Mouse (Mus musculus): Measurements from ENCODE around the gene Rdx. TPM values are rescaled to one million over a fixed set of nuclear protein-coding genes. Genes with fewer than 3 reads are reported as not detected.

Gene Rdx
- polyA plus RNA-seq, 1 experiment from 2014 or later: 62.6 TPM

GRCm38 (mm10) chr9:52097386-52097785 lies 50.4 kb downstream of the Rdx start:
- no peak overlapping the region for H3K9ac ChIP-seq (ENCODE audit: low read depth, low read length)
- H3K4me2 ChIP-seq (ENCODE audit: low read length): no peak overlapping the region
- no peaks in the 10 kb centered on the region for H3K27me3 ChIP-seq (ENCODE audit: control insufficient read depth, insufficient read depth, low read depth, low read length)
- 0 out of 2 replicates have a peak, but pooled peaks cover 4% of the 10 kb centered on the region for H3K36me3 ChIP-seq (ENCODE audit: control insufficient read depth, insufficient read depth, low read length)
- no peak overlapping the region for H3K27ac ChIP-seq (ENCODE audit: low read length)
- peaks cover 3% of the 10 kb centered on the region; the same call in 1 of the 2 replicates for H3K4me1 ChIP-seq (ENCODE audit: control insufficient read depth, insufficient read depth, low read length)
- no peak overlapping the region for H3K4me3 ChIP-seq (ENCODE audit: low read depth, low read length)
- no peaks in the 10 kb centered on the region for H3K9me3 ChIP-seq (replicated peaks; ENCODE audit: control insufficient read depth, low read length, poor library complexity, severe bottlenecking)
- no peak for ATAC-seq
- WGBS: 50% methylated on average over 1 of the region's 1 CpGs

DNA sequence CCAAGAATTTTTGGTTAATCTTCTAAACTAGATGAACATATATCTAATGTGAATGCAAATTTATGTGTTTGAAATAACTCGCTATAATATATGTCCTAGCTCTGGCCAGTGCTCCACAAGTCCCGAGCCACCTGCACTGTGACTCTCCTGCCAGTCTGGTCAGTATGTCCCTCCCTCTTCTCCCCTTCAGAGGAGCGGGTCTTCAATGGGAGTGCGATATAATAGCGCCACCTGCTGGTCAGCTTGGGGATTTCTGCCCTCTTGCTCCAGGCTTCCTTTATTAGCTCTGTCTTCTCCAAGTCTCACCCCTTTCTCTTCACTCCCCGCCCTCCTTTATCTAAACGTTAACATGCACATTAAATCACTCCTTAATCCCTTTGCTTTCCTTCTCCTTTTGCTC lies 51.6 kb downstream of the Rdx start:
- WGBS: 1% methylated on average over 7 of the region's 7 CpGs
- peaks cover 8% of the 10 kb centered on the region; the same call in 1 of the 2 replicates for H3K36me3 ChIP-seq (ENCODE audit: control insufficient read depth, insufficient read depth, low read length)

DNA sequence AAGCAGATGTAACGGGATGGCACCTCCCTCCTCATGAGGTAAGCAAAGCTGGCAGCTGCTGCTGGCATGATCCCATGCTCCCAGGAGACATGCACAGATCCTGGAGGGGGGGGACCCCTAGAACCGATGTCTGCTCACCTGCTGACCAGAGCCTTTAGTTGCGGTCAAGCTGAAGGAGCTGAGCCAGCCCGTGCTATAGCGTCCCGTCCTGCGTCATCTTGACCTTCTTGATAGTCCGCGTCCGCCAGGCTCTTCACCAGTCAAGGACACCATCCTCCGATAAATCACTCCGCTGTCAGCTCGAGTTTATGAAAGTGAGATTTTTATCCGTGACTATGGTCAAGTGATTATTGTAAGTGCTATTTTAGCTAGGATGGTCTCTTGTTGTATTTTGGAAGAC lies 53.5 kb downstream of the Rdx start:
- Histone ChIP-seq H3K4me2 (ENCODE audit: low read length) (no peak overlapping the region), H3K27me3 (ENCODE audit: control insufficient read depth, insufficient read depth, low read depth, low read length) (no peaks in the 10 kb centered on the region), H3K4me1 (ENCODE audit: control insufficient read depth, insufficient read depth, low read length) (peaks cover 3% of the 10 kb centered on the region; the same call in 1 of the 2 replicates), H3K4me3 (ENCODE audit: low read depth, low read length) (no peak overlapping the region), H3K9me3 (replicated peaks; ENCODE audit: control insufficient read depth, low read length, poor library complexity, severe bottlenecking) (no peaks in the 10 kb centered on the region), H3K9ac (ENCODE audit: low read depth, low read length) (no peak overlapping the region), H3K36me3 (ENCODE audit: control insufficient read depth, insufficient read depth, low read length) (peaks cover 8% of the 10 kb centered on the region; the same call in 1 of the 2 replicates), H3K27ac (ENCODE audit: low read length) (no peak overlapping the region)
- no peak for ATAC-seq
- WGBS: 92% methylated on average over 14 of the region's 14 CpGs

More for the DNA sequence above, 51.6 kb downstream of the Rdx start:
- no peaks in the 10 kb centered on the region for H3K9me3 ChIP-seq (replicated peaks; ENCODE audit: control insufficient read depth, low read length, poor library complexity, severe bottlenecking)
- no peak overlapping the region for H3K4me3 ChIP-seq (ENCODE audit: low read depth, low read length)
- H3K9ac ChIP-seq (ENCODE audit: low read depth, low read length): no peak overlapping the region
- peaks cover 3% of the 10 kb centered on the region; the same call in 1 of the 2 replicates for H3K4me1 ChIP-seq (ENCODE audit: control insufficient read depth, insufficient read depth, low read length)
- ATAC-seq: peak; percentile 66
- no peaks in the 10 kb centered on the region for H3K27me3 ChIP-seq (ENCODE audit: control insufficient read depth, insufficient read depth, low read depth, low read length)
- no peak overlapping the region for H3K27ac ChIP-seq (ENCODE audit: low read length)
- no peak overlapping the region for H3K4me2 ChIP-seq (ENCODE audit: low read length)

DNA sequence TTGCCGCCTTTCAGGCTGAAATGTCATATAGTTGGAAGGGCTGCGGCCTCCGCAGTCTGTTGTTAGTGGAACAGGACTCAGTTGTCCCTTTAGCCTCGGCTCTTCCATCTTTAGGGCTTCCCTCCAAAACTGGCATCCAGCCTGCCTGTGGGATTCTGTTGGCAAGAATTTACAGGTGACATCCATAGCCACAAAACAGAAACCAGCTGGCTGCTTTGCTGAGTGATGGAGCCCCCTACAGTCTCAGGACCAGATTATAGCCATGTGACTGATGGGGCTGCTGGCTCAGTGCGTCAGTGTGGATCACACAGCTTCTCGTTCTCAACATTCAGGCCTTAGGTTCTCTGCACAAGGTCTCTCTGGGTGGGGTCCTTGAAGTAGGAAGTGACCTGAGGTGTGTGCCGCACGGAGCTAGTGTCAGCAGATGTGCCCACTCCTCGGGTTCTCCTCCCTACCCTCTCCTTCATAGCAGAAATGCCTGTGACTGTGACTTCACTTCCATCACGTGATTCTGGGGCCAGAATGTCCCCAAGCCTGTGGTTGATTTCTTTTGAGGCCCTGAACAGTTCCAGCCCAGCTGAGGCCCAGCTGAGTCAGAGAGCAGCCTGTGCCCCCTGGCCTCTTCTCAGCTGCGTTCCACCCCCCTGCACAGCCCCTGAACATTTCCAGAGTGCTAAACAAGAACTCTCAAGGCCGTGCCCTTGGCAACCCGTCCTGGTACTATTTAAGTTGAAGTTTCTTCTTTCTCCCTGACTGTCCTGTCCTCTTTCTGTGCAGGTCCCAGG lies 55.3 kb downstream of the Rdx start:
- Histone ChIP-seq H3K4me2 (ENCODE audit: low read length) (no peak overlapping the region), H3K4me3 (ENCODE audit: low read depth, low read length) (no peak overlapping the region), H3K27me3 (ENCODE audit: control insufficient read depth, insufficient read depth, low read depth, low read length) (no peaks in the 10 kb centered on the region), H3K4me1 (ENCODE audit: control insufficient read depth, insufficient read depth, low read length) (peaks cover 3% of the 10 kb centered on the region; the same call in 1 of the 2 replicates), H3K27ac (ENCODE audit: low read length) (no peak overlapping the region), H3K9ac (ENCODE audit: low read depth, low read length) (no peak overlapping the region), H3K36me3 (ENCODE audit: control insufficient read depth, insufficient read depth, low read length) (peaks cover 8% of the 10 kb centered on the region; the same call in 1 of the 2 replicates), H3K9me3 (replicated peaks; ENCODE audit: control insufficient read depth, low read length, poor library complexity, severe bottlenecking) (no peaks in the 10 kb centered on the region)
- no peak for ATAC-seq
- 70% methylated on average over 13 of the region's 13 CpGs for WGBS

DNA sequence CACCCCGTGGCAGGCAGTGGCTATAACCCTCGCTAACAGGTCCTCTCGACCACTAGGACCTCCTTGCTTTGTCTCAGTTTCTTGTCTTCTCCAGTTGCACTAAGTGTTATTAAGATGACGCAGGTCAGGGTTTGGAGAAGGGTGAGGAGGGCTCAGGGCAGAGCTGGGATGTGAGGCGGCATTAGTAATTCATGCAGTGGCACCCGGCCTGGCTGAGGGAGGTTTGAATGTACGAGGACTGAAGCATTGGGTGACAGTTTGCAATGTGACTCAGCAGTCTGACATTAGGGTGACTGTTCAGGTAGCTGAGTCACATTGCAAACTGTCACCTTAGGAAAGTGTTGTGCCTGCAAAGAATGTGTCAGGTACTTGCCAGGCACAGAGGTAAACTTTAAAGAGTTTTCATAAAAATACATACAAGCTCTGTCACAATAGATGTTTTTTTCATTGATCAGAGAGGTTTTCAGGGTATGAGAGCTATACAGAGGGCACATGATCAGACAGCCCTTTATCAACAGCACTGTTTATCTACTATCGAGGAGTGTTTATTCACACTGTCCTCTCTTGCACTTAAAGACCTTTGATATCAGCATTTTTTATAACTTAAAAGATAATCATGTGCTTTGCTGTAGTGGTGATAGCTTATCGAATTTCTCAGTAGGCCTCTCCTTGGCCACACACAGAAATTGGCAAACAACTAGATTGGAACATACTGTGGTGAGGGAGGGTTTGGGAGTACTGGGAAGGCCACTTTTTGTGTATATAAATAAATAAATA lies 56.7 kb downstream of the Rdx start:
- Histone ChIP-seq H3K9ac (ENCODE audit: low read depth, low read length) (no peak overlapping the region), H3K4me2 (ENCODE audit: low read length) (no peak overlapping the region), H3K4me1 (ENCODE audit: control insufficient read depth, insufficient read depth, low read length) (peaks cover 3% of the 10 kb centered on the region; the same call in 1 of the 2 replicates), H3K27me3 (ENCODE audit: control insufficient read depth, insufficient read depth, low read depth, low read length) (no peaks in the 10 kb centered on the region), H3K4me3 (ENCODE audit: low read depth, low read length) (no peak overlapping the region), H3K9me3 (replicated peaks; ENCODE audit: control insufficient read depth, low read length, poor library complexity, severe bottlenecking) (no peaks in the 10 kb centered on the region), H3K36me3 (ENCODE audit: control insufficient read depth, insufficient read depth, low read length) (peaks cover 8% of the 10 kb centered on the region; the same call in 1 of the 2 replicates), H3K27ac (ENCODE audit: low read length) (no peak overlapping the region)
- 83% methylated on average over 9 of the region's 9 CpGs for WGBS
- ATAC-seq: no peak

DNA sequence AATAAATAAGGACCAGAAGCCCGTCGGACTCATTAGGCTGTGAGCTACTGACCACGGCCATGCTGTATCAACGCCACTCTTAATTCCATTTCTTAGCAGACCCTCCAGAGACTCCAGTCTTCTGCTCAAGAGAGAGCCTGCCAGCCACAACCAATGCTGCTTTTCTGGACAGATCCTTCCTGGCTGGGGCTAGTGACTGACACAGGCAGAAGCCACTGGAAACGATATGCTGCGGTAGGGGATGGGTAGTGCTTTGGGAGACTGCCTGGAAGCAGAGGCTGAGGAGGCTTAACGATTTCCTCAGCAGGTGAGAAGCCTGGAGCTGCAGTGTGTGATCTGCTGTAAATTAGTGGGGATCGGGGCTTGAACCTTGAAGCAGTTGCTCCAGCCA lies 57.2 kb downstream of the Rdx start:
- ATAC-seq: no peak
- Histone ChIP-seq H3K4me2 (ENCODE audit: low read length) (no peak overlapping the region), H3K27ac (ENCODE audit: low read length) (no peak overlapping the region), H3K4me1 (ENCODE audit: control insufficient read depth, insufficient read depth, low read length) (peaks cover 3% of the 10 kb centered on the region; the same call in 1 of the 2 replicates), H3K9ac (ENCODE audit: low read depth, low read length) (no peak overlapping the region), H3K4me3 (ENCODE audit: low read depth, low read length) (no peak overlapping the region), H3K9me3 (replicated peaks; ENCODE audit: control insufficient read depth, low read length, poor library complexity, severe bottlenecking) (no peaks in the 10 kb centered on the region), H3K36me3 (ENCODE audit: control insufficient read depth, insufficient read depth, low read length) (peaks cover 8% of the 10 kb centered on the region; the same call in 1 of the 2 replicates), H3K27me3 (ENCODE audit: control insufficient read depth, insufficient read depth, low read depth, low read length) (no peaks in the 10 kb centered on the region)
- 76% methylated on average over 8 of the region's 8 CpGs for WGBS

DNA sequence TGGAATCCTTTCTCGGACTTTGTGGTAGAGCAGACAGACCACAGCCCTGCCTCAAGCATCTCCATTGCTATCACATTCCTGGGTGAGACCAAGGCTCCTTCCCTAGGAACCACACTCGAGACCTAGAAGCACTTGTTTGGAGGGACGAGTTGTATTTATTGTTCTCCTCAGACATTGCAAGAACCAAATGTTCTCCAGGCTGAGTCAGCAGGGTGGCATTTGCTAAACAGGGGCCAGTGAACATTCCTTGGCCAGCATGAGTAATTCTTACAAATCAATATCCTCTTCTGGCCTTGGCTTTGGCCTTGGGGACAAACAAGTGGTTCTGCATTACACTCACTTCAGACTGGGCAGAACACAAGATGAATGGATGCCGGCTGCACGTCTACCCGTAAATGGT lies 58.5 kb downstream of the Rdx start:
- H3K9ac ChIP-seq (ENCODE audit: low read depth, low read length): no peak overlapping the region
- no peaks in the 10 kb centered on the region for H3K9me3 ChIP-seq (replicated peaks; ENCODE audit: control insufficient read depth, low read length, poor library complexity, severe bottlenecking)
- 90% methylated on average over 6 of the region's 6 CpGs for WGBS
- peaks cover 3% of the 10 kb centered on the region; the same call in 1 of the 2 replicates for H3K4me1 ChIP-seq (ENCODE audit: control insufficient read depth, insufficient read depth, low read length)
- H3K36me3 ChIP-seq (ENCODE audit: control insufficient read depth, insufficient read depth, low read length): peaks cover 8% of the 10 kb centered on the region; the same call in 1 of the 2 replicates
- H3K4me2 ChIP-seq (ENCODE audit: low read length): no peak overlapping the region
- no peak overlapping the region for H3K27ac ChIP-seq (ENCODE audit: low read length)
- no peak for ATAC-seq
- H3K27me3 ChIP-seq (ENCODE audit: control insufficient read depth, insufficient read depth, low read depth, low read length): no peaks in the 10 kb centered on the region
- H3K4me3 ChIP-seq (ENCODE audit: low read depth, low read length): no peak overlapping the region

DNA sequence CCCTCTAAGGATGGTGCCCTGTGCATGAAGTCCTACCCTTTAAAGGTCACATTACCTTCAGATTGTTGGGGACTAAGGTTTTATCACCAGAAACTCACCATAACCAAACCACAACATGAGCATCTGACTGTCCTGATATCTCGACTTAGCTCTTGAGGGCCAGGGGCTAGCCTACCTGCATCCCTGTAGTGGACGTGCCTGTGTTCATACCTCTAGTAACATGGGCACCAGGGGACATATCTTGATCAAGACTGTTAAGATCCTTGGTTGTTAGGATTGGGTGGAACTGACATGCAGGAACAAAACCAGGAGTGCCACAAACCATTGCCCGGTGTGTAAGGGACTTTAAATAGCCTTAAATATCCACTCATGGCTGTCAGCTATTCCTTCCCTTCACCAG lies 60.2 kb downstream of the Rdx start:
- Histone ChIP-seq H3K36me3 (ENCODE audit: control insufficient read depth, insufficient read depth, low read length) (peaks cover 4% of the 10 kb centered on the region; the same call in 1 of the 2 replicates), H3K27ac (ENCODE audit: low read length) (no peak overlapping the region), H3K9me3 (replicated peaks; ENCODE audit: control insufficient read depth, low read length, poor library complexity, severe bottlenecking) (no peaks in the 10 kb centered on the region), H3K4me3 (ENCODE audit: low read depth, low read length) (no peak overlapping the region), H3K27me3 (ENCODE audit: control insufficient read depth, insufficient read depth, low read depth, low read length) (no peaks in the 10 kb centered on the region), H3K9ac (ENCODE audit: low read depth, low read length) (no peak overlapping the region), H3K4me1 (ENCODE audit: control insufficient read depth, insufficient read depth, low read length) (peaks cover 2% of the 10 kb centered on the region; the same call in 1 of the 2 replicates), H3K4me2 (ENCODE audit: low read length) (no peak overlapping the region)
- 99% methylated on average over 3 of the region's 3 CpGs for WGBS
- ATAC-seq: no peak

DNA sequence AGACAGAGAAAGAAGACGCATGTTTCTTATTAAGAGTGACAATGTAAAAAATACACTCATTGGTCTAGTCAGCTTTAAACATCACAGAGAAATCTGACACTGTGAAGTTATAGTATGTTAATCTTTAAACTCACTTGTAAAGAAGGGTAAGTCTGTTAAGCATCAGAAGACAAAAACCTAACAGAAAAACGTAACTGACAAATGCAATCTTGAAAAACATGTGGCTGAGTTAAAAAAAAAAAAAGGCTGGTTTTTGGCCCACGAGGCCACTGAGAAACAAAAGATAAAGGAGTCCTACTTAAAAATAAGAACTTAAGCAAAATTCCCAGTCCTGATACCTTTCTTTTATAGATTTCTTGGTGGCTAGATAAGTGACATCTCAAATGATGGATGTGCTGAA lies 63.8 kb downstream of the Rdx start:
- ATAC-seq: no peak
- Histone ChIP-seq H3K9me3 (replicated peaks; ENCODE audit: control insufficient read depth, low read length, poor library complexity, severe bottlenecking) (no peaks in the 10 kb centered on the region), H3K4me3 (ENCODE audit: low read depth, low read length) (no peak overlapping the region), H3K9ac (ENCODE audit: low read depth, low read length) (no peak overlapping the region), H3K27me3 (ENCODE audit: control insufficient read depth, insufficient read depth, low read depth, low read length) (no peaks in the 10 kb centered on the region), H3K4me1 (ENCODE audit: control insufficient read depth, insufficient read depth, low read length) (no peaks in the 10 kb centered on the region), H3K36me3 (ENCODE audit: control insufficient read depth, insufficient read depth, low read length) (peaks cover 8% of the 10 kb centered on the region), H3K27ac (ENCODE audit: low read length) (no peak overlapping the region), H3K4me2 (ENCODE audit: low read length) (no peak overlapping the region)
- WGBS: 91% methylated on average over 3 of the region's 3 CpGs

Data from midbrain, embryonic 16.5 days (tissue).